Mouse (Mus musculus): Measurements from ENCODE around the gene Stub1. TPM values are rescaled to one million over a fixed set of nuclear protein-coding genes. Genes with fewer than 3 reads are reported as not detected.

Gene Stub1
- polyA plus RNA-seq, 1 experiment from 2014 or later: 303 TPM

DNA sequence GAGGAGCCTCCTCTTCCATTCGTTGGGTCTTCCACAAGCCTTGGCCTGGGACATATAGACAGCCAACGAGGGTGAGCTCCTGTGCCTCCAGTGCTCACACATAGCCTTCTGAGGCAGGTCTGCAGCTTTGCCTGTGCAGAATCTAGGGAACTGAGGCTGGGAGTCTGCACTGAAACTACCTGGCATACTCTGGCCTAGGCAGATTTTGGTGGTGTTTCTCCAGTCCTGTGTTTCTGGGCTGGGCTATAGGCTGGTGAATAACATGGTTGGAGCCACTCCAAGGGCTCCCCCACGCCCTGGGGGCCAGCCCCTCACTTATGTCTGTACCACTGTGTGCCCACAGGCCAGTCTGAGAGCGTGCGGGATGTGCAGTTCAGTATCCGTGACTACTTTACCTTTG, 7.9 kb downstream of the Stub1 start:
- H3K9me3 ChIP-seq (replicated peaks): no peaks in the 10 kb centered on the region
- peaks cover 56% of the 10 kb centered on the region for H3K4me1 ChIP-seq
- no peak overlapping the region for H3K27ac ChIP-seq
- H3K36me3 ChIP-seq (ENCODE audit: poor library complexity, severe bottlenecking): peaks cover 35% of the 10 kb centered on the region
- H3K9ac ChIP-seq: no peak overlapping the region
- ATAC-seq: no peak
- 85% methylated on average over 6 of the region's 6 CpGs for WGBS
- H3K4me3 ChIP-seq: 0 out of 2 replicates have a peak overlapping the region, but pooled peaks have one; percentile 62
- peaks cover 3% of the 10 kb centered on the region for H3K27me3 ChIP-seq
- peak overlapping the region; percentile 98 for H3K4me2 ChIP-seq

DNA sequence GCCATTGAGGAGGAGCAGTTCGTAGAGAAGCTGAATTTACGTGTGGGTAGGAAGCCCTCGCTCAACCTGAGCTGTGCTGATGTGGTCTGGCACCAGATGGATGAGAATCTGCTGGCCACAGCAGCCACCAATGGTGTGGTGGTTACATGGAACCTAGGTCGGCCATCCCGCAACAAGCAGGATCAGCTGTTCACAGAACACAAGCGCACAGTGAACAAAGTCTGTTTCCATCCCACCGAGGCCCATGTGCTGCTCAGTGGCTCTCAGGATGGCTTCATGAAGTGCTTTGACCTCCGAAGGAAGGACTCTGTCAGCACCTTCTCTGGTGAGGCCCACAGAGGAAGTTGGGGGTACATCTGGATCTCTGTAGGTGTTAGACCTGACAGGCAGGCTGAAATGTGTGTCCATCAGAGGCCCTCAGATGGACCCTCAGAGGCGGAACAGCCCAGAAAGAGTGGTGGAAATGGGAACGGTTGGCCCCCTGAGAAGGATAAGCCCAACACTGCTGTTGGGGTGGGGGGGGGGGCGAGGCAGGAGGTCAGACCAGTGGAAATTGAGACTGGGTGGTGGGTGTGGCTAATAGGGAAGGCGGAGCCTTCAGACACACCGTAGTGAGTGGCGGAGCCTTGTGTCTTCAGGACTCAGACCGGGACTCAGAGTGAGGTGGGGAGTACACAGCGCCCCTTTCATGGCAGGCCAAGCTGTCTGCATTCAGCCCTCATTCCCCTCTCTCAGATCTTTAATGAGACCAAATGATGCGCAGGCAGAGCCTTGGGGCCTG, 8.7 kb downstream of the Stub1 start:
- H3K27me3 ChIP-seq: peaks cover 10% of the 10 kb centered on the region
- no peak for ATAC-seq
- peaks cover 48% of the 10 kb centered on the region for H3K4me1 ChIP-seq
- 77% methylated on average over 16 of the region's 17 CpGs for WGBS
- peak overlapping the region; percentile 62 for H3K4me3 ChIP-seq
- no peak overlapping the region for H3K27ac ChIP-seq
- no peaks in the 10 kb centered on the region for H3K9me3 ChIP-seq (replicated peaks)
- H3K36me3 ChIP-seq (ENCODE audit: poor library complexity, severe bottlenecking): peaks cover 35% of the 10 kb centered on the region
- H3K9ac ChIP-seq: peak overlapping the region; percentile 75
- H3K4me2 ChIP-seq: peak overlapping the region; percentile 98

DNA sequence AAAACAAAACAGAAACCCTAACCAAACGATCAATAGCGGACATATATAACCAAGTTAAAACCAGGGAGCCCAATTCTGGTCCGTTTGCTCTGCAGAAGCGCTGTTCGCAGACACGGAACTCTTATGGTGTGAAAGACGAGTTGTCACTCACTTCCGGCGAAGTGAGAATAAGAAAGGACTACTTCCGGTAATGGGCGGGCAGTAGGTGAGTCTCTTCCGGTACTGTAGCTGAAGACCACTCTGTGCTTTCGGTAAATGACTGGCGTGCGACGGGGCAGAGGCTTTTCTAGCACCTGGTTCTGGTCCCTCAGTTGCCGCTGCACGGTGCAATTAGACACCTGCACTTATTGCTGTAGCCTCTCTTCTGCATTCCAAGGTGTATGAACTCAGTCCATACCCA, 9.8 kb downstream of the Stub1 start, which contains the start of gene Wdr24:
Gene Wdr24 (plus strand): TSS at position 176 of the 400 bp plus-strand sequence.
- Histone ChIP-seq H3K4me2 (peak within 1 kb of the TSS; percentile 98), H3K4me1 (peaks cover 49% of the 10 kb centered on the region)

DNA sequence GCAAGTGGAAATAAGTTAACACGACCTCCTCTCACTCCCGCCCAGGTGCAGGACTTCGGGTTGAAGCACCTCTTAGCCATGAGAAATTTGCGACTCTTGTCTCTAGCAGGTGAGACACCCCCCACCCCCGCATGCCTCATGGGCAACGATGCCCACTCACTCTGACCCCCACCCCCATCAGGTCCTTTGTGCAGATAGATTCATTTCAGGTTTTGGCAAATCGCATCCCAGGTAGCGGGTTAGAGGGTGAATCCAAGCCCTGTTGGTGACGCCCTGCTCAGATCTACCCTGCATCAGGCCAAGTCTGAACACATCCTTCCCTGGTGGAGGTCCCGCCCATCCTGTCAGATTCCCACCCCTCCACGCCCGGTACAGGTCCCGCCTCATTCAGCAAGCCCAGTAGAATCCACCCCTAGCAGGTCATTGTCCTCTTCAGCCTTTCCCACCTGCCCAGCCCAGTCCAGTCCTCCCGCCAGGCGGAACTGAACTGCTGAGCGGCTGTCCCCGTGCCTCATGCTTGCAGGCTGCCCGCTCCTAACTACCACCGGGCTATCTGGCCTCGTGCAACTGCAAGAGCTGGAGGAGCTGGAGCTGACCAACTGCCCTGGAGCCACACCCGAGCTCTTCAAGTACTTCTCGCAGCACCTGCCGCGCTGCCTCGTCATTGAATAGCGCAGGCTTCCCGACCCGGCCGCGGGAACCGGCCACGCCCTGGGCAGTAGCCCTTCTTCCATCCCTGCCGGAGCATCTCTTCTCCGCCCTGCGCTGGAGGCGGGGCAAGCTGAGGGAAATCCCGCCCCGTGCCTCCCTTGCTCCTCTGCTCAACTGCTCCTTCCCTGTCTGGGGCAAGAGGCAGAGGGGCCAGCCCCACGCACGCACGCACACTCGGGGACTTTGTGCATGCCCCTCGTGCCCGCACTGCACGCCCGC, 14.1 kb downstream of the Stub1 start:
- Histone ChIP-seq H3K36me3 (ENCODE audit: poor library complexity, severe bottlenecking) (peaks cover 37% of the 10 kb centered on the region), H3K9me3 (replicated peaks) (no peaks in the 10 kb centered on the region), H3K27ac (no peak overlapping the region), H3K4me2 (peak overlapping the region; percentile 26; the same call in 1 of the 2 replicates), H3K9ac (peak overlapping the region; percentile 35), H3K4me1 (peaks cover 10% of the 10 kb centered on the region), H3K4me3 (no peak overlapping the region; the same call in 1 of the 2 replicates), H3K27me3 (peaks cover 33% of the 10 kb centered on the region)
- ATAC-seq: 0 out of 2 replicates have a peak, but pooled peaks have one; percentile 3
- WGBS: 7% methylated on average over 46 of the region's 46 CpGs

More for the DNA sequence above, 9.8 kb downstream of the Stub1 start, which contains the start of gene Wdr24:
- peak within 1 kb of the TSS; percentile 62 for H3K4me3 ChIP-seq
- H3K9ac ChIP-seq: peak within 1 kb of the TSS; percentile 75
- peaks cover 21% of the 10 kb centered on the region for H3K27me3 ChIP-seq
- ATAC-seq: peak; percentile 80
- WGBS: 0% methylated on average over 18 of the region's 18 CpGs
- no peaks in the 10 kb centered on the region for H3K9me3 ChIP-seq (replicated peaks)
- peak within 1 kb of the TSS; percentile 69 for H3K27ac ChIP-seq
- H3K36me3 ChIP-seq (ENCODE audit: poor library complexity, severe bottlenecking): peaks cover 40% of the 10 kb centered on the region

DNA sequence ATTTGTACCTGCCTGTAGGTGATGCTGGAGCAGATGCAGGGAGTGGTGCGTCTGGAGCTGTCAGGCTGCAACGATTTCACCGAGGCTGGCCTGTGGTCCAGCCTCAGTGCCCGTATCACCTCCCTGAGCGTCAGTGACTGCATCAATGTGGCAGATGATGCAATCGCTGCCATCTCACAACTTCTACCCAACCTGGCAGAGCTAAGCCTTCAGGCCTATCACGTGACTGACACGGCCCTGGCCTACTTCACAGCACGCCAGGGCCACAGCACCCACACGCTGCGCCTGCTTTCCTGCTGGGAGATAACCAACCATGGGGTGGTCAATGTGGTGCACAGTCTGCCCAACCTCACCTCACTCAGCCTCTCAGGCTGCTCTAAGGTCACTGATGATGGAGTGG, 15.5 kb downstream of the Stub1 start:
- H3K9me3 ChIP-seq (replicated peaks): no peaks in the 10 kb centered on the region
- H3K9ac ChIP-seq: no peak overlapping the region
- 86% methylated on average over 11 of the region's 11 CpGs for WGBS
- H3K27ac ChIP-seq: no peak overlapping the region
- no peak overlapping the region for H3K4me3 ChIP-seq
- H3K4me2 ChIP-seq: no peak overlapping the region
- peaks cover 14% of the 10 kb centered on the region for H3K4me1 ChIP-seq
- H3K27me3 ChIP-seq: peaks cover 33% of the 10 kb centered on the region
- peaks cover 37% of the 10 kb centered on the region for H3K36me3 ChIP-seq (ENCODE audit: poor library complexity, severe bottlenecking)
- ATAC-seq: no peak

DNA sequence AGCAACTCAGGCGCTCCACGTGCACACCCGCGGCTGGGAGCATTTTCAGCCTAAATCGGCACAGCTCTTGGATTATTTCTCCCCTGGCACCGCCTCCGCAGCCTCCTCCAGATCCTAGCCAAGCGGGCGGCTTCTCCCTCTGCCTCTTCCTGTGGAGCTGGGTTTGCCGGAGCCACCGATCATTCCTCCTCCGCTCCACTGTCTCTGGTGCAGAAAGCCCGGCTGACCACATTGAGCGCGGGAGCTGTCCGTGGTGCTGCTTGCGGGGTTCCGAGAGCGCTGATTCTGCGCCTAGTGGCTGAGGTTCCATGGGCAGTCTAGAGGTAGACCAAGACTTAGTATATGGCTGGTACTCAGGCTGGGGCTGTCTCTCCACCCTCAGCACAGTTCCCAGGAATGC, 19.7 kb downstream of the Stub1 start:
- H3K9ac ChIP-seq: peak overlapping the region; percentile 43
- H3K4me2 ChIP-seq: peak overlapping the region; percentile 43
- no peaks in the 10 kb centered on the region for H3K9me3 ChIP-seq (replicated peaks)
- peaks cover 31% of the 10 kb centered on the region for H3K4me1 ChIP-seq
- 2% methylated on average over 20 of the region's 20 CpGs for WGBS
- H3K27ac ChIP-seq: 0 out of 2 replicates have a peak overlapping the region, but pooled peaks have one; percentile 14
- peaks cover 15% of the 10 kb centered on the region for H3K27me3 ChIP-seq
- H3K4me3 ChIP-seq: peak overlapping the region; percentile 17
- peaks cover 23% of the 10 kb centered on the region for H3K36me3 ChIP-seq (ENCODE audit: poor library complexity, severe bottlenecking)
- ATAC-seq: no peak

DNA sequence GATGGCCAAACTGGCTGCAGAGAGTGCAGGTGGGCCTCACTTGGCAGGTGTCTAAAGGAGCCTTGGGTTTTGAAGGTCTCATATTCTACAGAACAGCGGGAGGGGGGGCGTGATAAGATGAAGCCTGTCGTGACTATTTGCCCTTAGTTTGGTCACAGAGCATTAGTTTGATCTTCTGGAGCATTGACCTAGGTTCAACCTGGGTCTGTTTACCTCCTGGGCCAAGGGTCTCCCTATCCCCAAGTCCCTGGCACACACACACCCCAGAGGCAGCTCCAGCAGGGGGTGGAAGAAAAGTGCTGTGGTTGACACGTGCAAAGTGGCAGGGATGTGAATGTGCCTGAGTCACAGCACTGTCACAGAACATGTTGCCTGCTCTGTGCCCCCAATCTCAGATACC, 22.3 kb downstream of the Stub1 start:
- WGBS: 78% methylated on average over 4 of the region's 4 CpGs
- peak overlapping the region; percentile 70; the same call in 1 of the 2 replicates for H3K4me3 ChIP-seq

DNA sequence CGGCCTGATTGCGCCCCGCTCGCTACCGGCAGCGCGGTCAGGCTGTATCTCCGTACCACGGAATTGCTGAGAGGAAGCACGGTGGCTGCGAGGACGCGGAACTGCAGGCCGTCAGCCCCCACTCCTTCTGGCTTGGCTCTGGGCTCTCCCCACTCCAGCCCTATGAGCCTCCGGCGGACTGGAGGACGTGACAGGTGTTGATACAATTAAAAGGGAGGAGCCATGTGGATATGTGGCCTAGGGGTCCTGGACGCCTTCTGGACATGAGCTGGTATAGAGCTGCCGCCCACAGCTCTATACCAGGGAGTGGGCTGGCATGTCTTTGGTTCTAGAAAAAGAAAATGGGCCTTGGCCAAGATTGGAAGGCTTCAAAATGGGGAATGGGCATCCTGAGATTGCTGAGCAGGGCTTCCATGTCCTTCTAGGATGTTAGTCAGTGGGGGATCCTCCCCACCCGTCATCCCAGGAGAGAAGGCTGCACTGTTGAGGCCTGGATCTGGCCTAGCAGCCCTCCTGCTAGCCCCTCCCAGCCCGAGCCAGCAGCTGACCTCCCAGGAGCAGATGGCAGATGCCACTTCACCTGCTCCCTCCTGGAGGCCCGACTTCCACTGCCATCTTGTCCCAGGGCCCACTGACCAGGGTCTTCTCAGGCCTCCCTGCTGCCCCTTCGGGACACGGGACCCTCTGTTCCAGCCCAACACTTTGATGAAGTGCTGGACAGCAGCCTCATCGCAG, 23.4 kb downstream of the Stub1 start:
- 6% methylated on average over 25 of the region's 25 CpGs for WGBS
- Histone ChIP-seq H3K4me1 (peaks cover 39% of the 10 kb centered on the region), H3K27me3 (peaks cover 3% of the 10 kb centered on the region; the same call in 1 of the 2 replicates), H3K4me3 (peak overlapping the region; percentile 70), H3K36me3 (ENCODE audit: poor library complexity, severe bottlenecking) (no peaks in the 10 kb centered on the region), H3K9me3 (replicated peaks) (no peaks in the 10 kb centered on the region), H3K4me2 (peak overlapping the region; percentile 91), H3K27ac (peak overlapping the region; percentile 95), H3K9ac (peak overlapping the region; percentile 89)
- peak; percentile 71 for ATAC-seq

More for the DNA sequence above, 22.3 kb downstream of the Stub1 start:
- no peaks in the 10 kb centered on the region for H3K9me3 ChIP-seq (replicated peaks)
- H3K36me3 ChIP-seq (ENCODE audit: poor library complexity, severe bottlenecking): no peaks in the 10 kb centered on the region
- ATAC-seq: no peak
- peaks cover 39% of the 10 kb centered on the region for H3K4me1 ChIP-seq
- H3K27me3 ChIP-seq: peaks cover 3% of the 10 kb centered on the region; the same call in 1 of the 2 replicates
- H3K27ac ChIP-seq: no peak overlapping the region
- peak overlapping the region; percentile 89; the same call in 1 of the 2 replicates for H3K9ac ChIP-seq
- H3K4me2 ChIP-seq: peak overlapping the region; percentile 91

DNA sequence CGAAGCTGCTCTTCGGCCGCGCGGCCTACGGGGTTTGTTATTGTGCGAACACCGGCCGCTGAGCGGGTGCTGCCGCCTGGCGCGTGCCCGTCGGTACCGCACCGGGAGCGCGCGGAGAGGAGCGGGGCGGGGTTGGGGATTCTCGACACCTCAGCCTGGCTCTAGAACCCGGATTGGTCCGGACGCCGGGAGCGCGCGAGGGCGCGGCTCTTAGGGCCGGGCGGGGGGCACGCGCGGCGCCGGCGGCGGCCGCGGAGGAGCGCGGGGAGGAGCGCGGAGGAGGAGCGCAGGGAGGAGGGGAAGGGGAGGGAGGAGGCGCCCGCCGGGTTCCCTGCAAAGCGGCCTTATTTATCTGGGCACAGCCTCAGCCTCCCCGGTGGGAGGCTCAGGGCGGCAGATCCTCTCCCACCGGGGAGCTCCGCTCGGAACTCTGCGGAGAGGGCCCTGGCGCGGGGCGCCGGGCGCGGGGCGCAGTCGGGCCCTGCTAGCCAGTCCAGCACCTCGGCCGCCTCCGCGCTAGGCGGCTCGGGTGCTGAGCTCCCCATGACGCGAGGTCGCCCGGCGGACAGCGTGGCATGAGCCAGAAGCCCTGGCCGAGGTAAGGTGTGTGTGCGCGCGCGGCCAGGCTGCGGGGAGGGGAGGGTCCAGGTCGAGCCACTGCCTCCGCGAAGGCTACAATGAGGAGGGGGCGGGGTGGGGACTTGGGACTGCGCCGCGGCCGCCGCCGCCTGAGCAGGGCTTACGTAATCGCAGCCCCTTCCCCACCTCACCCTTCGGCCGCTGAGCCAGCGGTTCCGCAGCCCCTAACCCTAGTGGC, 24.2 kb downstream of the Stub1 start, which contains the start of gene Fbxl16:
Gene Fbxl16 (plus strand): TSS at position 297 of the 817 bp plus-strand sequence.
- H3K9me3 ChIP-seq (replicated peaks): no peaks in the 10 kb centered on the region
- peaks cover 41% of the 10 kb centered on the region for H3K4me1 ChIP-seq
- peaks cover 3% of the 10 kb centered on the region; the same call in 1 of the 2 replicates for H3K27me3 ChIP-seq
- under 1% methylated on average over 89 of the region's 100 CpGs for WGBS
- H3K27ac ChIP-seq: peak within 1 kb of the TSS; percentile 95
- H3K4me3 ChIP-seq: peak within 1 kb of the TSS; percentile 70
- ATAC-seq: peak; percentile 84
- H3K36me3 ChIP-seq (ENCODE audit: poor library complexity, severe bottlenecking): no peaks in the 10 kb centered on the region
- H3K4me2 ChIP-seq: peak within 1 kb of the TSS; percentile 91
- peak within 1 kb of the TSS; percentile 89 for H3K9ac ChIP-seq

DNA sequence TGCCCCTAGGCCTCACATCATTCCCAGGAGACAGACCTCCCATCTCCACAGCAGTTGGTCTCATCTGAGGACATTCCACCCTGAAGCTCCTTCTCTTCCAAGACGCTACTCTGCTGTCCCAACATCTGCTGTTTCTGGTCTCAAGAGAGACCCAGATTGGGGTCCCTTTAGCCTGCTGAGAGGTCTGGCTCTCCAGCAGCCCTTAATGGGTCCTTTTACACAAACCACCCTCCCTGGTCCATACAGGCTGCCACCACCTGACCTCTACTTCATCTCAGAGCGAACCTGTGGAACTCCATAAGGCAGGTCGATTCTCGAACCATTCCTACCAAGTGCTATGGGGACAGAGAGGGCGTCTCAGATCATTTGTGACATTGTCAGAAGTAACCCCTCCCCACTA, 25.2 kb downstream of the Stub1 start:
- Histone ChIP-seq H3K4me3 (peak overlapping the region; percentile 70), H3K36me3 (ENCODE audit: poor library complexity, severe bottlenecking) (no peaks in the 10 kb centered on the region), H3K9ac (peak overlapping the region; percentile 89; the same call in 1 of the 2 replicates), H3K27me3 (peaks cover 3% of the 10 kb centered on the region; the same call in 1 of the 2 replicates), H3K4me1 (peaks cover 45% of the 10 kb centered on the region), H3K9me3 (replicated peaks) (no peaks in the 10 kb centered on the region), H3K4me2 (peak overlapping the region; percentile 91), H3K27ac (peak overlapping the region; percentile 95)
- no peak for ATAC-seq
- WGBS: 39% methylated on average over 5 of the region's 5 CpGs
